Mouse (Mus musculus) forebrain, embryonic 14.5 days (tissue): ENCODE data around the gene E2f8. TPM values are rescaled to one million over a fixed set of nuclear protein-coding genes. Genes with fewer than 3 reads are reported as not detected.
A peak's percentile ranks its signal among the peaks of the same experiment; 100 is the strongest.

Source experiments
- ATAC-seq: fragments of 200-750 bp; cut with Nextera tagmentation; 2 replicates; pipeline ENCODE4 v1.8.0; 2017; ENCODE audit warnings: mild to moderate bottlenecking, moderate library complexity
- DNase-seq: peaks from one replicate; pipeline ENCODE4 v3.0.0-alpha.2; 2015; ENCODE audit warnings: low spot score
- H3K27ac ChIP-seq: fragments of 300-500 bp; sonication (generic); 2 replicates; pipeline ENCODE4 v1.5.1; 2014; ENCODE audit warnings: low read depth, mild to moderate bottlenecking, control low read depth, low read length, moderate library complexity
- H3K27me3 ChIP-seq: fragments of 300-500 bp; sonication (generic); replicated peaks from 2 replicates; pipeline ENCODE4 v1.6.1; 2014; ENCODE audit warnings: low read length, control low read depth, mixed read lengths; ENCODE audit not compliant: control insufficient read depth, insufficient read depth
- H3K36me3 ChIP-seq: fragments of 300-500 bp; sonication (generic); 2 replicates; pipeline ENCODE4 v1.6.1; 2014; ENCODE audit warnings: low read length, control low read depth; ENCODE audit not compliant: control insufficient read depth, insufficient read depth
- H3K4me1 ChIP-seq: fragments of 300-500 bp; sonication (generic); 2 replicates; pipeline ENCODE4 v1.6.1; 2014; ENCODE audit warnings: antibody characterized with exemption, low read length, control low read depth; ENCODE audit not compliant: control insufficient read depth, insufficient read depth
- H3K4me2 ChIP-seq: fragments of 300-500 bp; sonication (generic); 2 replicates; pipeline ENCODE4 v1.6.1; 2014; ENCODE audit warnings: mild to moderate bottlenecking, control low read depth, low read length
- H3K4me3 ChIP-seq: fragments of 300-500 bp; sonication (generic); 2 replicates; pipeline ENCODE4 v1.5.1; 2014; ENCODE audit warnings: low read depth, low read length, control low read depth
- H3K9ac ChIP-seq: fragments of 300-500 bp; sonication (generic); 2 replicates; pipeline ENCODE4 v1.6.1; 2014; ENCODE audit warnings: mild to moderate bottlenecking, low read length, control low read depth, moderate library complexity
- H3K9me3 ChIP-seq: fragments of 300-500 bp; sonication (generic); replicated peaks from 2 replicates; pipeline ENCODE4 v1.6.1; 2016; ENCODE audit warnings: low read length, control low read depth, mixed read lengths; ENCODE audit not compliant: control insufficient read depth
- WGBS: fragments of 180-500 bp; shearing (Covaris S2); extraction: QIAGEN DNeasy Blood & Tissue Kit; methylation state at CpG from one replicate; pipeline ENCODE4 v1.1.7; 2014; 5-methylcytosine and 5-hydroxymethylcytosine counted together
- polyA plus RNA-seq: library from polyadenylated mRNA; unstranded; fragments of >200 nt; fragmentation: Nextera tagmentation; extraction: Ambion mirVana; gene quantifications from 2 replicates; pipeline ENCODE4 v1.2.1, GENCODE M21; 2014

Gene E2f8
- polyA plus RNA-seq, 1 experiment from 2014 or later: 4.1 TPM

- Histone ChIP-seq H3K4me3 (no peak overlapping the region), H3K36me3 (no peaks in the 10 kb centered on the region), H3K4me2 (no peak overlapping the region), H3K4me1 (peaks cover 22% of the 10 kb centered on the region), H3K9ac (no peak overlapping the region), H3K27ac (no peak overlapping the region), H3K27me3 (peaks cover 10% of the 10 kb centered on the region; the same call in 1 of the 2 replicates), H3K9me3 (no peaks in the 10 kb centered on the region)
- DNase-seq (no peak), ATAC-seq (no peak)
These were observed 29.8 kb upstream of the E2f8 start for GRCm38 (mm10) chr7:48911146-48911545.

GRCm38 (mm10) chr7:48910282-48910681 lies 28.9 kb upstream of the E2f8 start:
- 12% methylated on average over 6 of the region's 6 CpGs for WGBS
- Histone ChIP-seq H3K4me2 (no peak overlapping the region), H3K4me3 (no peak overlapping the region), H3K36me3 (no peaks in the 10 kb centered on the region), H3K27ac (no peak overlapping the region), H3K27me3 (0 out of 2 replicates have a peak, but pooled peaks cover 4% of the 10 kb centered on the region), H3K9ac (no peak overlapping the region), H3K9me3 (no peaks in the 10 kb centered on the region), H3K4me1 (peaks cover 22% of the 10 kb centered on the region)
- DNase-seq (peak; percentile 66), ATAC-seq (peak; percentile 56; the same call in 1 of the 2 replicates)

GRCm38 (mm10) chr7:48909342-48909671 lies 27.9 kb upstream of the E2f8 start:
- Histone ChIP-seq H3K4me2 (no peak overlapping the region), H3K36me3 (no peaks in the 10 kb centered on the region), H3K4me1 (peaks cover 22% of the 10 kb centered on the region), H3K27me3 (0 out of 2 replicates have a peak, but pooled peaks cover 4% of the 10 kb centered on the region), H3K27ac (no peak overlapping the region), H3K4me3 (no peak overlapping the region), H3K9me3 (no peaks in the 10 kb centered on the region), H3K9ac (no peak overlapping the region)
- WGBS: 32% methylated on average over 4 of the region's 4 CpGs
- DNase-seq (peak; percentile 54), ATAC-seq (peak; percentile 67; the same call in 1 of the 2 replicates)

- H3K4me2 ChIP-seq: no peak within 1 kb of the TSS
These were observed 27.3 kb upstream of the E2f8 start, which contains the start of gene Nav2 for GRCm38 (mm10) chr7:48908521-48909341. TSS of gene Nav2 (plus strand) at chr7:48908716.

GRCm38 (mm10) chr7:48902454-48902853 lies 21.1 kb upstream of the E2f8 start:
- H3K4me1 ChIP-seq: peaks cover 11% of the 10 kb centered on the region
- WGBS: 3% methylated on average over 2 of the region's 2 CpGs
- peaks cover 4% of the 10 kb centered on the region for H3K27me3 ChIP-seq
- DNase-seq: peak; percentile 37
- H3K4me3 ChIP-seq: no peak overlapping the region
- H3K9me3 ChIP-seq: no peaks in the 10 kb centered on the region
- no peaks in the 10 kb centered on the region for H3K36me3 ChIP-seq
- no peak overlapping the region for H3K27ac ChIP-seq
- H3K9ac ChIP-seq: no peak overlapping the region
- no peak overlapping the region for H3K4me2 ChIP-seq
- ATAC-seq: peak; percentile 82

More at GRCm38 (mm10) chr7:48908521-48909341, 27.3 kb upstream of the E2f8 start, which contains the start of gene Nav2:
- H3K9ac ChIP-seq: no peak within 1 kb of the TSS
- DNase-seq: no peak
- no peaks in the 10 kb centered on the region for H3K9me3 ChIP-seq
- H3K27me3 ChIP-seq: 0 out of 2 replicates have a peak, but pooled peaks cover 4% of the 10 kb centered on the region
- no peak within 1 kb of the TSS for H3K27ac ChIP-seq
- H3K36me3 ChIP-seq: no peaks in the 10 kb centered on the region
- no peak within 1 kb of the TSS for H3K4me3 ChIP-seq
- 79% methylated on average over 8 of the region's 8 CpGs for WGBS
- ATAC-seq: 0 out of 2 replicates have a peak, but pooled peaks have one; percentile 7
- peaks cover 22% of the 10 kb centered on the region for H3K4me1 ChIP-seq

- Histone ChIP-seq H3K36me3 (no peaks in the 10 kb centered on the region), H3K4me2 (no peak overlapping the region), H3K9me3 (no peaks in the 10 kb centered on the region), H3K4me3 (no peak overlapping the region), H3K9ac (no peak overlapping the region), H3K4me1 (peaks cover 18% of the 10 kb centered on the region), H3K27me3 (peaks cover 7% of the 10 kb centered on the region), H3K27ac (no peak overlapping the region)
- no peak for DNase-seq
- WGBS: 74% methylated on average over 8 of the region's 8 CpGs
- ATAC-seq: no peak
These were observed 19.2 kb upstream of the E2f8 start for GRCm38 (mm10) chr7:48900408-48901167.

- DNase-seq (no peak), ATAC-seq (no peak)
- Histone ChIP-seq H3K4me3 (no peak overlapping the region), H3K36me3 (no peaks in the 10 kb centered on the region), H3K27me3 (peaks cover 7% of the 10 kb centered on the region), H3K4me2 (no peak overlapping the region), H3K9me3 (no peaks in the 10 kb centered on the region), H3K27ac (no peak overlapping the region), H3K4me1 (peaks cover 18% of the 10 kb centered on the region), H3K9ac (no peak overlapping the region)
- WGBS: 64% methylated on average over 9 of the region's 9 CpGs
These were observed 17.0 kb upstream of the E2f8 start for GRCm38 (mm10) chr7:48898416-48898815.

- H3K9ac ChIP-seq: no peak overlapping the region
These were observed 16.3 kb upstream of the E2f8 start for GRCm38 (mm10) chr7:48897539-48898163.

More at GRCm38 (mm10) chr7:48897539-48898163, 16.3 kb upstream of the E2f8 start:
- peaks cover 7% of the 10 kb centered on the region; the same call in 1 of the 2 replicates for H3K27me3 ChIP-seq
- no peaks in the 10 kb centered on the region for H3K36me3 ChIP-seq
- no peaks in the 10 kb centered on the region for H3K9me3 ChIP-seq
- peaks cover 14% of the 10 kb centered on the region for H3K4me1 ChIP-seq
- WGBS: 11% methylated on average over 24 of the region's 24 CpGs
- no peak overlapping the region for H3K4me3 ChIP-seq
- peak overlapping the region; percentile 27; the same call in 1 of the 2 replicates for H3K27ac ChIP-seq
- DNase-seq (peak; percentile 76), ATAC-seq (peak; percentile 56)
- peak overlapping the region; percentile 24; the same call in 1 of the 2 replicates for H3K4me2 ChIP-seq
